Mouse (Mus musculus) intestine, postnatal 0 days (tissue): ENCODE measurements around the gene Acmsd. TPM values are rescaled to one million over a fixed set of nuclear protein-coding genes. Genes with fewer than 3 reads are reported as not detected.

Source experiments
- ATAC-seq: fragments of 200-750 bp; cut with Nextera tagmentation; 2 replicates; pipeline ENCODE4 v1.8.0; 2017; ENCODE audit warnings: mild to moderate bottlenecking, moderate TSS enrichment, moderate library complexity
- H3K27ac ChIP-seq: fragments of 300-500 bp; sonication (generic); 2 replicates; pipeline ENCODE4 v1.5.1; 2014; ENCODE audit warnings: mild to moderate bottlenecking, low read depth, low read length, moderate library complexity
- H3K27me3 ChIP-seq: fragments of 300-500 bp; sonication (generic); replicated peaks from 2 replicates; pipeline ENCODE4 v1.6.1; 2014; ENCODE audit warnings: low read length, mixed read lengths; ENCODE audit not compliant: control insufficient read depth, insufficient read depth
- H3K36me3 ChIP-seq: fragments of 300-500 bp; sonication (generic); 2 replicates; pipeline ENCODE4 v1.6.1; 2014; ENCODE audit warnings: mild to moderate bottlenecking, moderate library complexity; ENCODE audit not compliant: control insufficient read depth, insufficient read depth
- H3K4me1 ChIP-seq: fragments of 300-500 bp; sonication (generic); replicated peaks from 2 replicates; pipeline ENCODE4 v1.6.1; 2014; ENCODE audit warnings: antibody characterized with exemption, low read length, mixed read lengths; ENCODE audit not compliant: control insufficient read depth, insufficient read depth
- H3K4me2 ChIP-seq: fragments of 300-500 bp; sonication (generic); replicated peaks from 2 replicates; pipeline ENCODE4 v1.6.1; 2014; ENCODE audit warnings: low read depth, mild to moderate bottlenecking, moderate library complexity
- H3K4me3 ChIP-seq: fragments of 300-500 bp; sonication (generic); 2 replicates; pipeline ENCODE4 v1.5.1; 2014; ENCODE audit warnings: low read depth, low read length
- H3K9ac ChIP-seq: fragments of 300-500 bp; sonication (generic); 2 replicates; pipeline ENCODE4 v1.6.1; 2014; ENCODE audit warnings: mild to moderate bottlenecking, low read depth, low read length
- H3K9me3 ChIP-seq: fragments of 300-500 bp; sonication (generic); 2 replicates; pipeline ENCODE4 v1.6.1; 2016; ENCODE audit warnings: mixed run types; ENCODE audit not compliant: control insufficient read depth
- CTCF ChIP-seq: sonication (generic); IDR thresholded peaks from 2 replicates; pipeline ENCODE4 v1.5.1; 2016; ENCODE audit warnings: low read depth, mild to moderate bottlenecking, control low read depth, antibody characterized with exemption, moderate library complexity
- WGBS: fragments of 180-500 bp; shearing (Covaris S2); extraction: QIAGEN DNeasy Blood & Tissue Kit; methylation state at CpG from one replicate; pipeline ENCODE4 v1.1.7; 2014; 5-methylcytosine and 5-hydroxymethylcytosine counted together
- polyA plus RNA-seq: library from polyadenylated mRNA; unstranded; fragments of >200 nt; fragmentation: Nextera tagmentation; extraction: Ambion mirVana; gene quantifications from 2 replicates; pipeline ENCODE4 v1.2.1, GENCODE M21; 2015

Gene Acmsd
- polyA plus RNA-seq, 1 experiment from 2014 or later = not detected

- no peak overlapping the region for H3K9ac ChIP-seq
- no peak for ATAC-seq
- no peaks in the 10 kb centered on the region for H3K4me1 ChIP-seq
- H3K36me3 ChIP-seq = 0 out of 2 replicates have a peak, but pooled peaks cover 2% of the 10 kb centered on the region
- H3K9me3 ChIP-seq = no peaks in the 10 kb centered on the region
- no peaks in the 10 kb centered on the region for H3K27me3 ChIP-seq
- TF ChIP-seq CTCF = no peak
- WGBS = 27% methylated on average over 3 of the region's 3 CpGs
- H3K4me2 ChIP-seq = no peak overlapping the region
- H3K4me3 ChIP-seq = no peak overlapping the region
- H3K27ac ChIP-seq = no peak overlapping the region
Observed at GRCm38 (mm10) chr1:127780142-127780541, 50.9 kb downstream of the Acmsd start.

- ATAC-seq = no peak
- no peak overlapping the region for H3K4me2 ChIP-seq
- no peaks in the 10 kb centered on the region; the same call in 1 of the 2 replicates for H3K4me1 ChIP-seq
- no peak overlapping the region for H3K9ac ChIP-seq
- H3K27ac ChIP-seq = no peak overlapping the region
- no peaks in the 10 kb centered on the region for H3K27me3 ChIP-seq
- no peaks in the 10 kb centered on the region for H3K9me3 ChIP-seq
- WGBS = 69% methylated on average over 2 of the region's 2 CpGs
- no peak for TF ChIP-seq CTCF
- H3K36me3 ChIP-seq = 0 out of 2 replicates have a peak, but pooled peaks cover 2% of the 10 kb centered on the region
- H3K4me3 ChIP-seq = no peak overlapping the region
Observed at GRCm38 (mm10) chr1:127780849-127781248, 51.6 kb downstream of the Acmsd start.

- Histone ChIP-seq H3K27ac (no peak overlapping the region), H3K4me3 (no peak overlapping the region), H3K9me3 (no peaks in the 10 kb centered on the region), H3K9ac (no peak overlapping the region), H3K4me1 (no peaks in the 10 kb centered on the region; the same call in none of the 2 replicates), H3K36me3 (0 out of 2 replicates have a peak, but pooled peaks cover 2% of the 10 kb centered on the region), H3K27me3 (no peaks in the 10 kb centered on the region), H3K4me2 (no peak overlapping the region)
- TF ChIP-seq CTCF = no peak
- ATAC-seq = no peak
Observed at GRCm38 (mm10) chr1:127783862-127784261, 54.6 kb downstream of the Acmsd start.

- no peaks in the 10 kb centered on the region; the same call in none of the 2 replicates for H3K4me1 ChIP-seq
- H3K27me3 ChIP-seq = no peaks in the 10 kb centered on the region
- no peak overlapping the region for H3K4me2 ChIP-seq
- no peak for ATAC-seq
- H3K9ac ChIP-seq = no peak overlapping the region
- no peak overlapping the region for H3K27ac ChIP-seq
- no peak overlapping the region for H3K4me3 ChIP-seq
- H3K9me3 ChIP-seq = no peaks in the 10 kb centered on the region
- TF ChIP-seq CTCF = no peak
- WGBS = 17% methylated on average over 1 of the region's 1 CpGs
- H3K36me3 ChIP-seq = 0 out of 2 replicates have a peak, but pooled peaks cover 2% of the 10 kb centered on the region
Observed at GRCm38 (mm10) chr1:127785882-127786281, 56.7 kb downstream of the Acmsd start.

- Histone ChIP-seq H3K4me2 (no peak overlapping the region), H3K4me1 (no peaks in the 10 kb centered on the region; the same call in none of the 2 replicates), H3K27ac (no peak overlapping the region), H3K4me3 (no peak overlapping the region), H3K36me3 (peaks cover 6% of the 10 kb centered on the region), H3K9me3 (no peaks in the 10 kb centered on the region), H3K27me3 (no peaks in the 10 kb centered on the region), H3K9ac (no peak overlapping the region)
- no peak for ATAC-seq
- TF ChIP-seq CTCF = no peak
- WGBS = 85% methylated on average over 6 of the region's 6 CpGs
Observed at GRCm38 (mm10) chr1:127788943-127789342, 59.7 kb downstream of the Acmsd start.

- H3K9me3 ChIP-seq = no peaks in the 10 kb centered on the region
- ATAC-seq = no peak
- H3K27ac ChIP-seq = no peak overlapping the region
- WGBS = 81% methylated on average over 1 of the region's 1 CpGs
- no peak overlapping the region for H3K4me3 ChIP-seq
- no peak overlapping the region for H3K4me2 ChIP-seq
- peaks cover 17% of the 10 kb centered on the region for H3K36me3 ChIP-seq
- no peak overlapping the region for H3K9ac ChIP-seq
- no peak for TF ChIP-seq CTCF
- no peaks in the 10 kb centered on the region for H3K4me1 ChIP-seq
- no peaks in the 10 kb centered on the region for H3K27me3 ChIP-seq
Observed at GRCm38 (mm10) chr1:127793459-127793858, 64.2 kb downstream of the Acmsd start.
